Mouse (Mus musculus) hindbrain, embryonic 14.5 days (tissue): Measurements from ENCODE around the gene Cpxm1. TPM values are rescaled to one million over a fixed set of nuclear protein-coding genes. Genes with fewer than 3 reads are reported as not detected.

ENCODE experiments used
- ATAC-seq: fragments of 200-750 bp; cut with Nextera tagmentation; 2 replicates; pipeline ENCODE4 v1.8.0; 2017; ENCODE audit warnings: moderate number of reproducible peaks, mild to moderate bottlenecking, moderate TSS enrichment, moderate library complexity; ENCODE audit not compliant: low FRiP score
- DNase-seq: peaks from one replicate; pipeline ENCODE4 v3.0.0-alpha.2; 2015; ENCODE audit warnings: low spot score
- H3K27ac ChIP-seq: fragments of 300-500 bp; sonication (generic); 2 replicates; pipeline ENCODE4 v1.5.1; 2014; ENCODE audit warnings: mild to moderate bottlenecking, moderate library complexity
- H3K27me3 ChIP-seq: fragments of 300-500 bp; sonication (generic); 2 replicates; pipeline ENCODE4 v1.6.1; 2014; ENCODE audit warnings: mild to moderate bottlenecking, low read length, mixed read lengths; ENCODE audit not compliant: control insufficient read depth, insufficient read depth
- H3K36me3 ChIP-seq: fragments of 300-500 bp; sonication (generic); replicated peaks from 2 replicates; pipeline ENCODE4 v1.6.1; 2014; ENCODE audit not compliant: control insufficient read depth, insufficient read depth
- H3K4me1 ChIP-seq: fragments of 300-500 bp; sonication (generic); replicated peaks from 2 replicates; pipeline ENCODE4 v1.6.1; 2014; ENCODE audit warnings: antibody characterized with exemption, low read length, mixed read lengths; ENCODE audit not compliant: control insufficient read depth, insufficient read depth
- H3K4me2 ChIP-seq: fragments of 300-500 bp; sonication (generic); replicated peaks from 2 replicates; pipeline ENCODE4 v1.6.1; 2014; ENCODE audit warnings: mild to moderate bottlenecking, moderate library complexity
- H3K4me3 ChIP-seq: fragments of 300-500 bp; sonication (generic); replicated peaks from 2 replicates; pipeline ENCODE4 v1.5.1; 2014; ENCODE audit warnings: mild to moderate bottlenecking, low read length
- H3K9ac ChIP-seq: fragments of 300-500 bp; sonication (generic); 2 replicates; pipeline ENCODE4 v1.6.1; 2014
- H3K9me3 ChIP-seq: fragments of 300-500 bp; sonication (generic); 2 replicates; pipeline ENCODE4 v1.6.1; 2016; ENCODE audit warnings: low read length; ENCODE audit not compliant: control insufficient read depth
- WGBS: fragments of 180-500 bp; shearing (Covaris S2); extraction: QIAGEN DNeasy Blood & Tissue Kit; methylation state at CpG from one replicate; pipeline ENCODE4 v1.1.7; 2014; 5-methylcytosine and 5-hydroxymethylcytosine counted together
- polyA plus RNA-seq: library from polyadenylated mRNA; unstranded; fragments of >200 nt; fragmentation: Nextera tagmentation; extraction: Ambion mirVana; gene quantifications from 2 replicates; pipeline ENCODE4 v1.2.1, GENCODE M21; 2014

Cpxm1 gene
- polyA plus RNA-seq, 1 experiment from 2014 or later = 23.8 TPM

- H3K36me3 ChIP-seq = no peaks in the 10 kb centered on the region
- 85% methylated on average over 2 of the region's 2 CpGs for whole genome bisulfite sequencing
- no peak for ATAC-seq
These were observed 8.8 kb upstream of the Cpxm1 start, which contains the start of gene Tmem239 for GRCm38 (mm10) chr2:130406178-130406577. TSS of gene Tmem239 (plus strand) at chr2:130406478.

GRCm38 (mm10) chr2:130404939-130405338 is 7.6 kb upstream of the Cpxm1 start, which contains the start of the genes Gm28372 and 1700020A23Rik:
TSS of gene Gm28372 (plus strand) at chr2:130405239.
TSS of gene 1700020A23Rik (plus strand) at chr2:130405259.
- Histone ChIP-seq H3K27me3 (no peaks in the 10 kb centered on the region), H3K36me3 (no peaks in the 10 kb centered on the region), H3K4me3 (no peak within 1 kb of the TSS), H3K4me1 (no peaks in the 10 kb centered on the region), H3K4me2 (no peak within 1 kb of the TSS), H3K9ac (no peak within 1 kb of the TSS), H3K27ac (no peak within 1 kb of the TSS), H3K9me3 (no peaks in the 10 kb centered on the region)
- 86% methylated on average over 1 of the region's 1 CpGs for WGBS
- DNase-seq (no peak), ATAC-seq (no peak)

More at GRCm38 (mm10) chr2:130406178-130406577, 8.8 kb upstream of the Cpxm1 start, which contains the start of gene Tmem239:
- Histone ChIP-seq H3K4me3 (no peak within 1 kb of the TSS), H3K4me1 (no peaks in the 10 kb centered on the region), H3K9ac (no peak within 1 kb of the TSS), H3K4me2 (no peak within 1 kb of the TSS), H3K27ac (no peak within 1 kb of the TSS), H3K27me3 (no peaks in the 10 kb centered on the region), H3K9me3 (no peaks in the 10 kb centered on the region)
- no peak for DNase-seq

DNA sequence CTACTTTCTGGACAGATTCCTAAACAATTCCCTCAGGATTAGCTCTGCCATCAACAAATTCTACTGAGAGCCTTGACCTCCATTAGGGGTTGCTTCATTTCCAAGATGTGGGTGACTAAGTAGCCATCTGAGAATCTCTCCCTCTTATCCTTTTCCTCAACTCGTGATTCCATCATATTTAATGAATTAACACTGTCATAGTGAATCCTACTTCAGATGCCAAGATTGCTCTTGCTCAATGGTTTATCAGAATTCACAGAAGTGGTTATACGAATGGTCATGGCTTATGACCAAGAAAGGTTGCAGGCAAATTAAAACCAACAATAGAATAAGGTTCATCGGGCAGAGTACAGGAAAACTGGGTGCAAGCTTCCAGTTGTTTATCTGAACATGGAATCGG is 4.5 kb upstream of the Cpxm1 start:
- Histone ChIP-seq H3K9me3 (no peaks in the 10 kb centered on the region), H3K27ac (no peak overlapping the region), H3K36me3 (no peaks in the 10 kb centered on the region), H3K9ac (no peak overlapping the region), H3K4me2 (no peak overlapping the region), H3K27me3 (peaks cover 5% of the 10 kb centered on the region; the same call in 1 of the 2 replicates), H3K4me1 (peaks cover 15% of the 10 kb centered on the region; the same call in 1 of the 2 replicates), H3K4me3 (no peak overlapping the region)
- DNase-seq (no peak), ATAC-seq (no peak)
- 87% methylated on average over 4 of the region's 4 CpGs for WGBS

DNA sequence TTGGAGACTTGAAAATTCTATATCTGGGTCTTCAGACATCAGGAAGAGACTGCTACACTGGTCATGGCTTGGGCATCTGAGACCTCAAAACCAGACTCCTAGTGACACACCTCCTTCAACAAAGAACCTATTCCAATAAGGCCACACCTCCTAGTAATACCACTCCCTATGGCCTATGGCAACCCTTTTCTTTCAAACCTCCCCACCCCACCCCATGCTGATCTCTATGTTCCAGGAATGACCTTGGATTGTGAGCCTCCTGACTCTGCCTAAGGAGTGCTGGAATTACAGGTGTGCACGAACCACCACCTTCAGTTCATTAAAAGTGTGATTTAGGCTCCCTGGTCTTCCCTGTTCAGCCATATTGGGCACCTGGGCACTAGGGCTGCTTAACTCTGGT is 2.7 kb upstream of the Cpxm1 start:
- ATAC-seq = no peak
- 97% methylated on average over 1 of the region's 1 CpGs for WGBS
- no peak for DNase-seq

DNA sequence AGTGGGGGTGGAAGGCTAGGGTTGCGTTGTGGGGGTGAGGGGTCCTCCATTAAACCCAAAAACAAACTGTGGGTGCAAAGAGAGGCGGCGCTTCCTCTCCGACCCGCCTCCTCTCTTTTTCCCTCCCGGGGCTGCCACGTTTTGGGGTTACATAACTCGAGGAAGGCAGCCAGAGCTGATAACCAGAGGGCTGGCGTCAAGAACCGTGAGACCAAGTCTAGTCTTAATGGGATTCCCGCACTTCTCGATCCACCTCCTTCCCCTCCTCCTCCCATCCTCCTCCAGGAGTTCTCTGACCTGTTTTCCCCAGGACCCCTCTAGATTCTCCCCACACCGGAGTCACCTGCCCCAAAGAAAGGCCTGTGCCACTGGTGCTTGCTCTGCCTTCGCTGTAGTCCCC is 717 bp upstream of the Cpxm1 start:
- peak overlapping the region; percentile 72; the same call in 1 of the 2 replicates for H3K9ac ChIP-seq
- H3K4me3 ChIP-seq = peak overlapping the region; percentile 42
- peak overlapping the region; percentile 81 for H3K4me2 ChIP-seq
- H3K36me3 ChIP-seq = peaks cover 3% of the 10 kb centered on the region; the same call in 1 of the 2 replicates
- ATAC-seq = no peak
- no peak for DNase-seq
- H3K9me3 ChIP-seq = no peaks in the 10 kb centered on the region
- WGBS = 12% methylated on average over 14 of the region's 14 CpGs
- H3K27ac ChIP-seq = no peak overlapping the region
- H3K27me3 ChIP-seq = peaks cover 5% of the 10 kb centered on the region; the same call in 1 of the 2 replicates
- H3K4me1 ChIP-seq = peaks cover 20% of the 10 kb centered on the region; the same call in 1 of the 2 replicates

More for the DNA sequence above, 2.7 kb upstream of the Cpxm1 start:
- Histone ChIP-seq H3K36me3 (no peaks in the 10 kb centered on the region), H3K4me3 (no peak overlapping the region), H3K27ac (no peak overlapping the region), H3K9ac (no peak overlapping the region), H3K27me3 (peaks cover 5% of the 10 kb centered on the region; the same call in 1 of the 2 replicates), H3K4me2 (no peak overlapping the region), H3K4me1 (peaks cover 20% of the 10 kb centered on the region; the same call in 1 of the 2 replicates), H3K9me3 (no peaks in the 10 kb centered on the region)

- 93% methylated on average over 11 of the region's 11 CpGs for WGBS
- H3K4me3 ChIP-seq = no peak overlapping the region
These were observed 1.7 kb downstream of the Cpxm1 start for GRCm38 (mm10) chr2:130395696-130396095.

GRCm38 (mm10) chr2:130392836-130393235 is 4.5 kb downstream of the Cpxm1 start:
- WGBS = 91% methylated on average over 3 of the region's 3 CpGs
- no peak overlapping the region for H3K9ac ChIP-seq
- peaks cover 7% of the 10 kb centered on the region; the same call in 1 of the 2 replicates for H3K36me3 ChIP-seq
- H3K27ac ChIP-seq = no peak overlapping the region
- no peak overlapping the region for H3K4me2 ChIP-seq
- DNase-seq = no peak
- H3K9me3 ChIP-seq = no peaks in the 10 kb centered on the region
- H3K4me1 ChIP-seq = peaks cover 15% of the 10 kb centered on the region; the same call in 1 of the 2 replicates
- no peak for ATAC-seq
- H3K4me3 ChIP-seq = no peak overlapping the region
- peaks cover under 1% of the 10 kb centered on the region; the same call in 1 of the 2 replicates for H3K27me3 ChIP-seq

More at GRCm38 (mm10) chr2:130395696-130396095, 1.7 kb downstream of the Cpxm1 start:
- Histone ChIP-seq H3K9ac (no peak overlapping the region), H3K27ac (no peak overlapping the region), H3K9me3 (no peaks in the 10 kb centered on the region), H3K27me3 (peaks cover 5% of the 10 kb centered on the region; the same call in 1 of the 2 replicates), H3K4me2 (no peak overlapping the region), H3K36me3 (peaks cover 7% of the 10 kb centered on the region; the same call in 1 of the 2 replicates), H3K4me1 (peaks cover 20% of the 10 kb centered on the region; the same call in 1 of the 2 replicates)
- no peak for DNase-seq
- no peak for ATAC-seq

- Histone ChIP-seq H3K4me1 (no peaks in the 10 kb centered on the region), H3K9ac (no peak overlapping the region), H3K27ac (no peak overlapping the region), H3K27me3 (no peaks in the 10 kb centered on the region), H3K4me2 (no peak overlapping the region), H3K4me3 (no peak overlapping the region), H3K9me3 (no peaks in the 10 kb centered on the region), H3K36me3 (peaks cover 7% of the 10 kb centered on the region; the same call in 1 of the 2 replicates)
- 87% methylated on average over 11 of the region's 11 CpGs for WGBS
- DNase-seq (no peak), ATAC-seq (no peak)
These were observed 6.3 kb downstream of the Cpxm1 start for GRCm38 (mm10) chr2:130390993-130391625.

DNA sequence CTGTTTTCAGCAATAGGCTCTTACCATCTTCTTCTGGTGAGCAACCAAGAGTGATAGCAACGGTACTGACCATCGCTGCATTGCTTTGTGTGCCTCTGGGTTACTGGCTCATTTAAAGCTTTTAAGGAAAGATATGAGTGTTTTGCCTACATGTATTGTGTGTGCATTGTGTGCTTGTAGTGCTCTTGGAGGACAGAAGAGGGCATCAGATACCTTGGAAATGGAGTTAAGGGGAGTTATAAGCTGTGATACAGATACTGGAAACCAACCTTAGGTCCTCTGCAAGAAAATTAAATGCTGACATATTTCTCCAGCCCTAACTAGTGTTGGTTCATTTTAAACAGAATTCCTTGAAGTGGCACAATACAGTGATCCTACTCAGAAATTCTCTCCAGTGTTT is 8.6 kb downstream of the Cpxm1 start:
- no peak for DNase-seq

More for the DNA sequence above, 8.6 kb downstream of the Cpxm1 start:
- 86% methylated on average over 2 of the region's 2 CpGs for WGBS
- H3K4me2 ChIP-seq = no peak overlapping the region
- no peak for ATAC-seq
- H3K27ac ChIP-seq = no peak overlapping the region
- H3K4me1 ChIP-seq = no peaks in the 10 kb centered on the region
- no peaks in the 10 kb centered on the region for H3K27me3 ChIP-seq
- peaks cover 7% of the 10 kb centered on the region; the same call in 1 of the 2 replicates for H3K36me3 ChIP-seq
- no peak overlapping the region for H3K9ac ChIP-seq
- H3K9me3 ChIP-seq = no peaks in the 10 kb centered on the region
- H3K4me3 ChIP-seq = no peak overlapping the region
